Mouse (Mus musculus) liver, embryonic 11.5 days (tissue): ENCODE data around the gene Mark1. TPM values are rescaled to one million over a fixed set of nuclear protein-coding genes. Genes with fewer than 3 reads are reported as not detected.

Experiments used
- ATAC-seq: fragments of 200-750 bp; cut with Nextera tagmentation; replicated peaks from 2 replicates; pipeline ENCODE4 v1.8.0; 2017; ENCODE audit warnings: moderate number of reproducible peaks, mild to moderate bottlenecking, moderate TSS enrichment, moderate library complexity; ENCODE audit not compliant: low FRiP score
- DNase-seq: peaks from one replicate; pipeline ENCODE4 v3.0.0-alpha.2; 2017; ENCODE audit warnings: low spot score
- H3K27ac ChIP-seq: fragments of 300-500 bp; sonication (generic); 2 replicates; pipeline ENCODE4 v1.5.1; 2014; ENCODE audit warnings: mild to moderate bottlenecking, low read depth, low read length, control low read depth
- H3K27me3 ChIP-seq: fragments of 300-500 bp; sonication (generic); replicated peaks from 2 replicates; pipeline ENCODE4 v1.6.1; 2014; ENCODE audit warnings: low read length, mixed read lengths; ENCODE audit not compliant: control insufficient read depth, insufficient read depth
- H3K36me3 ChIP-seq: fragments of 300-500 bp; sonication (generic); 2 replicates; pipeline ENCODE4 v1.6.1; 2014; ENCODE audit warnings: mild to moderate bottlenecking, low read length, moderate library complexity, mixed read lengths; ENCODE audit not compliant: control insufficient read depth, insufficient read depth
- H3K4me1 ChIP-seq: fragments of 300-500 bp; sonication (generic); replicated peaks from 2 replicates; pipeline ENCODE4 v1.6.1; 2014; ENCODE audit warnings: low read length, mixed read lengths; ENCODE audit not compliant: control insufficient read depth, insufficient read depth
- H3K4me2 ChIP-seq: fragments of 300-500 bp; sonication (generic); 2 replicates; pipeline ENCODE4 v1.6.1; 2014; ENCODE audit warnings: mild to moderate bottlenecking, control low read depth, moderate library complexity
- H3K4me3 ChIP-seq: fragments of 300-500 bp; sonication (generic); 2 replicates; pipeline ENCODE4 v1.5.1; 2014; ENCODE audit warnings: low read depth, low read length, control low read depth
- H3K9ac ChIP-seq: fragments of 300-500 bp; sonication (generic); 2 replicates; pipeline ENCODE4 v1.6.1; 2014; ENCODE audit warnings: low read depth, low read length, control low read depth
- H3K9me3 ChIP-seq: fragments of 300-500 bp; sonication (generic); 2 replicates; pipeline ENCODE4 v1.6.1; 2016; ENCODE audit warnings: low read length, inconsistent platforms, mixed read lengths; ENCODE audit not compliant: control insufficient read depth
- whole genome bisulfite sequencing: fragments of 180-500 bp; shearing (Covaris S2); extraction: QIAGEN DNeasy Blood & Tissue Kit; methylation state at CpG from one replicate; pipeline ENCODE4 v1.1.7; 2014; 5-methylcytosine and 5-hydroxymethylcytosine counted together
- polyA plus RNA-seq: library from polyadenylated mRNA; unstranded; fragments of >200 nt; fragmentation: Nextera tagmentation; extraction: Ambion mirVana; gene quantifications from 2 replicates; pipeline ENCODE4 v1.2.1, GENCODE M21; 2014

The Mark1 gene
- polyA plus RNA-seq, 1 experiment from 2014 or later: 1.0 TPM

- Histone ChIP-seq H3K27me3 (no peaks in the 10 kb centered on the region), H3K27ac (no peak overlapping the region), H3K4me1 (no peaks in the 10 kb centered on the region; the same call in 1 of the 2 replicates), H3K9me3 (no peaks in the 10 kb centered on the region), H3K4me3 (no peak overlapping the region), H3K9ac (no peak overlapping the region), H3K36me3 (no peaks in the 10 kb centered on the region), H3K4me2 (no peak overlapping the region)
- ATAC-seq (no peak), DNase-seq (no peak)
- 55% methylated on average over 8 of the region's 8 CpGs for WGBS
Measured at GRCm38 (mm10) chr1:184972214-184972776, 27.1 kb downstream of the Mark1 start.

GRCm38 (mm10) chr1:184969374-184969773 lies 30.0 kb downstream of the Mark1 start:
- H3K4me1 ChIP-seq: no peaks in the 10 kb centered on the region; the same call in 1 of the 2 replicates
- H3K27me3 ChIP-seq: no peaks in the 10 kb centered on the region
- no peaks in the 10 kb centered on the region for H3K9me3 ChIP-seq
- DNase-seq (no peak), ATAC-seq (no peak)
- H3K36me3 ChIP-seq: no peaks in the 10 kb centered on the region
- no peak overlapping the region for H3K27ac ChIP-seq
- 80% methylated on average over 4 of the region's 4 CpGs for WGBS
- no peak overlapping the region for H3K4me3 ChIP-seq
- H3K4me2 ChIP-seq: no peak overlapping the region
- H3K9ac ChIP-seq: no peak overlapping the region

GRCm38 (mm10) chr1:184965682-184966360 lies 33.5 kb downstream of the Mark1 start:
- no peak overlapping the region for H3K9ac ChIP-seq
- peak; percentile 44 for DNase-seq
- 43% methylated on average over 12 of the region's 12 CpGs for WGBS

GRCm38 (mm10) chr1:184963121-184963693 lies 36.2 kb downstream of the Mark1 start:
- H3K4me1 ChIP-seq: peaks cover 8% of the 10 kb centered on the region
- peak; percentile 36 for DNase-seq
- H3K27ac ChIP-seq: no peak overlapping the region
- ATAC-seq: peak; percentile 80
- 49% methylated on average over 12 of the region's 12 CpGs for WGBS
- H3K9ac ChIP-seq: no peak overlapping the region
- H3K36me3 ChIP-seq: no peaks in the 10 kb centered on the region
- H3K9me3 ChIP-seq: peaks cover 4% of the 10 kb centered on the region; the same call in 1 of the 2 replicates
- no peak overlapping the region for H3K4me3 ChIP-seq
- H3K27me3 ChIP-seq: no peaks in the 10 kb centered on the region
- peak overlapping the region; percentile 33; the same call in 1 of the 2 replicates for H3K4me2 ChIP-seq

More at GRCm38 (mm10) chr1:184965682-184966360, 33.5 kb downstream of the Mark1 start:
- Histone ChIP-seq H3K4me1 (peaks cover 8% of the 10 kb centered on the region), H3K36me3 (no peaks in the 10 kb centered on the region), H3K9me3 (peaks cover 4% of the 10 kb centered on the region; the same call in 1 of the 2 replicates), H3K27me3 (no peaks in the 10 kb centered on the region), H3K4me2 (no peak overlapping the region), H3K4me3 (no peak overlapping the region), H3K27ac (no peak overlapping the region)
- ATAC-seq: peak; percentile 37; the same call in 1 of the 2 replicates

GRCm38 (mm10) chr1:184961853-184962252 lies 37.5 kb downstream of the Mark1 start:
- WGBS: 67% methylated on average over 5 of the region's 5 CpGs
- H3K4me2 ChIP-seq: no peak overlapping the region
- H3K4me3 ChIP-seq: no peak overlapping the region
- H3K9ac ChIP-seq: no peak overlapping the region
- DNase-seq (no peak), ATAC-seq (no peak)
- H3K36me3 ChIP-seq: no peaks in the 10 kb centered on the region
- H3K27me3 ChIP-seq: no peaks in the 10 kb centered on the region
- peaks cover 4% of the 10 kb centered on the region; the same call in 1 of the 2 replicates for H3K9me3 ChIP-seq
- H3K4me1 ChIP-seq: peaks cover 8% of the 10 kb centered on the region
- no peak overlapping the region for H3K27ac ChIP-seq

GRCm38 (mm10) chr1:184958818-184959217 lies 40.6 kb downstream of the Mark1 start:
- H3K4me2 ChIP-seq: no peak overlapping the region

GRCm38 (mm10) chr1:184958388-184958787 lies 41.0 kb downstream of the Mark1 start:
- Histone ChIP-seq H3K4me3 (no peak overlapping the region), H3K4me2 (no peak overlapping the region), H3K4me1 (peaks cover 5% of the 10 kb centered on the region; the same call in 1 of the 2 replicates), H3K36me3 (no peaks in the 10 kb centered on the region), H3K27me3 (no peaks in the 10 kb centered on the region), H3K27ac (no peak overlapping the region), H3K9ac (no peak overlapping the region), H3K9me3 (peaks cover 4% of the 10 kb centered on the region; the same call in 1 of the 2 replicates)
- 79% methylated on average over 6 of the region's 6 CpGs for WGBS
- DNase-seq: no peak
- no peak for ATAC-seq

More at GRCm38 (mm10) chr1:184958818-184959217, 40.6 kb downstream of the Mark1 start:
- 74% methylated on average over 9 of the region's 9 CpGs for WGBS
- ATAC-seq (no peak), DNase-seq (no peak)
- Histone ChIP-seq H3K9me3 (peaks cover 4% of the 10 kb centered on the region; the same call in 1 of the 2 replicates), H3K4me1 (peaks cover 8% of the 10 kb centered on the region), H3K4me3 (no peak overlapping the region), H3K27ac (no peak overlapping the region), H3K9ac (no peak overlapping the region), H3K36me3 (no peaks in the 10 kb centered on the region), H3K27me3 (no peaks in the 10 kb centered on the region)

- DNase-seq (no peak), ATAC-seq (no peak)
- Histone ChIP-seq H3K27ac (no peak overlapping the region), H3K9ac (no peak overlapping the region), H3K27me3 (no peaks in the 10 kb centered on the region), H3K9me3 (no peaks in the 10 kb centered on the region), H3K4me3 (no peak overlapping the region), H3K4me2 (no peak overlapping the region), H3K4me1 (no peaks in the 10 kb centered on the region), H3K36me3 (no peaks in the 10 kb centered on the region)
- WGBS: 67% methylated on average over 5 of the region's 5 CpGs
Measured at GRCm38 (mm10) chr1:184951758-184952157, 47.6 kb downstream of the Mark1 start.
